Mouse (Mus musculus) left cerebral cortex, postnatal 14 days (tissue): ENCODE measurements around the gene Nodal. TPM values are rescaled to one million over a fixed set of nuclear protein-coding genes. Genes with fewer than 3 reads are reported as not detected.

Experiments
- DNase-seq, 2 experiments: peaks; one replicate each; pipeline ENCODE4 v3.0.0; 2021 to 2022; ENCODE audit warnings: low spot score in 2 of 2, mixed read lengths in 1 of 2
- intact Hi-C: fragments of 180-260 bp; cut with DNase I; formaldehyde crosslinking; loops from one replicate; pipeline ENCODE4 v1.15.1; 2025
- total RNA-seq, 2 experiments: library from RNA; stranded (reverse); gene quantifications; 2 replicates each; pipeline ENCODE4 v1.2.3; 2021

The Nodal gene
- total RNA-seq, 2 experiments from 2014 or later = 0.25 to 0.33 TPM

DNA sequence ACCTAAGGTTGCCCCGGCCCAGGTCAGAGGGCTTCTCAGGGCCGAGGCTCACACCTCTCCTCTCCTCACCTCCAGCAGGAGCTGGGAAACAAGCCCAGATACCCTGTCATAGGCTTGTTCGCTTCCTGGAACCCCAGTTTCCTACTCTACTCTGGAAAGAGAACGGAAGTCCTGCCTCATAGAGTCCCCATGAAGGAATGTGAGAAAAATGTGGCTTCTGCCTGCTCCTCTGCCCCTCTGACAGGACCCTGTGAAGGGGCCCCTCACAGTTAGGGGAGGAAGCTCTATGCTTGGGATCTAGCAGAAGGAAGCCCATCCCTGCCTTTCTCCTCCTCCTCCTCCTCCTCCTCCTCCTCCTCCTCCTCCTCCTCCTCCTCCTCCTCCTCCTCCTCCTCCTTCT lies 25.2 kb upstream of the Nodal start:
- intact Hi-C loops = no loop called here

DNA sequence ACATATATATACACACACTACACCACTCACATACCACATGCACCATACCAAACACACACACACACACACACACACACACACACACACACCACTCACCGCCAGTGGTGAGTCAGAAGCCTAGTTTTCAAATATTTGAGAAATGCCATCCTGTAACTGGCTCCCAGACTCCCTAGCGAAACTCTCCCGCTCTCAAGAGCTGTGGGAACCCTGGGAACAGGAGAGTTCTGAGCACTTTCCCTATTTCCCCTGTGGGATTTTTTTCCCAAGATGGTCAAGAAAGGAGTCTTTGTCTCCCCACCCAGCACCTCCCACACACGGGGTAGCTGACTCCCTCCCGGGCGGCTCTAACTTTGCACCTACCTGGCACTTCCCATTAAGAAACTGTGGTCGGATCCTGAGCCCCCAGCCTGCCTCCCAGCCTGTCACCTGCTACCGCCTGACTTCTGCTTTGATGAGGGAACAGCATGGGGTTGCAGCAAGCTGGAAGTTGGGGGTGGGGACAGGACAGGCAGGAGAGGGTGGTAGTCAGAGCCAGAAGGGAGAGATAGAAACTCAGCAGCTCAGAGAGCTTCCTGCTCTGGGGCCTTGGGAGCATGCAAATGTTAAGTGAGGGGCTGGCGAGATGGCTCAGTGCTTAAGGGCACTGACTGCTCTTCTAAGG lies 23.2 kb upstream of the Nodal start:
- DNase-seq = peak in 1 of 2 experiments; percentile 73
- intact Hi-C loops = no loop called here

More for the DNA sequence above, 25.2 kb upstream of the Nodal start:
- no peak for DNase-seq

DNA sequence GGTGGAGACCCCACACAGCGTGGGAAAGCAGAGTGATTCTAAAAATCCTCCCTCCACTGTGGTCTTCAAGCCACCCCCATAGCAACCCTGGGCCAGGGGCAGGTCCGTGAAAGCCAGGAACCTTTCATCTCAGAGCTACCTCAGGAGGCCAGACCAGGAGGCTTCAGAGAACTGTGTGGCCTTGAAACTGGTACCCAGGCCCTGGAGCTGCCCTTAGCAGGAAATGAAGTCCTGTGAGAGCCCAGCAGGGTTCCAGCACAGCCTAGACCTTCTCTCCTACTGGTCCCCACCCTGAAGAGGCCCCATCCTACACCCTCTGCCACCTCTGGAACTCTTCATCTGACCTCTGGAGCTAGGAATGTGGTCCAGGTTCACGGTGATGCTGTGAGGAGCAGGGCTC lies 19.6 kb upstream of the Nodal start:
- intact Hi-C loops = loop anchor here (2.0 kb wide), 1 partner anchor 57 kb away; no protein-coding TSS in a partner anchor
- no peak for DNase-seq

- DNase-seq = peak; percentile 77 to 81
- intact Hi-C loops = loop anchor here (2.0 kb wide), 1 partner anchor 58 kb away; no protein-coding TSS in a partner anchor
Measured at GRCm38 (mm10) chr10:61399156-61399734, 18.5 kb upstream of the Nodal start.

- DNase-seq = no peak
- intact Hi-C loops = loop anchor here (5.0 kb wide), 1 partner anchor 203 kb away; no protein-coding TSS in a partner anchor
Measured at GRCm38 (mm10) chr10:61400407-61400806, 17.4 kb upstream of the Nodal start.

DNA sequence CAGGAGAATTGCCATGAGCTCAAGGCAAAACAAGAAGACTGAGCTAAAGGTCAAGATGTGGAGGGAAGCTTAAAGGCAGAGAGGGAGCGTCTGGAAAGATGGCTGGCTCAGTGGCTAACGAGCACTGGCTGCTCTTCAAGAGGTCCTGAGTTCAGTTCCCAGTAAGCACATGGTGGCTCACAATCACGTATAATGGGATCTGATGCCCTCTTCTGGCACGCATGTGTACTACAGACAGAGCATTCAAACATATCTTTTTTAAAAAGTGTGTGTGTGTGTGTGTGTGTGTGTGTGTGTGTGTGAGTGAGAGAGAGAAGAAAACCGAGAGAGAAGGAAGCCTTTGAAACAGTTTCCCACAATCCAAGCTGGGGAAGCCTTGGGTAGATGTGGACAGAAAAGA lies 15.3 kb upstream of the Nodal start:
- intact Hi-C loops = loop anchor here (5.0 kb wide), 1 partner anchor 205 kb away; no protein-coding TSS in a partner anchor
- DNase-seq = no peak

DNA sequence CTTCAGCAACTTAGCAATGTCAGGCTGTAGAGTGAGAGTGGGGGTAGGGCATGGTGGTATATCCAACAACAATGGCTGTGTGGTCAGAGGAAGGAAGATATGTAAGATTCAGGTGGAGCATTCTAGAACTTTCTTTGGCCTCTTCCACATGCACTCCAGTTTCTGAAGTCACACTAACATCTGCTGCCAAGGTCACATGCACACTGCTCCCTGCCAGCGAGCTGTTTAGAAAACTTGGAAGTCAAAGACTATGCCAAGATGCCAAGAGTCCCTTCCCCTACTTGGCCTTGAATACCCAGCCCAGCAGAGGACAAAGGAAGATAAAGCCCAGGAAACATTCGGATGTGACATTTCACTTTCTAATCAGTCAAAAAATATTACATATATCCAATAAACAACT lies 14.9 kb upstream of the Nodal start:
- intact Hi-C loops = loop anchor here (5.0 kb wide), 1 partner anchor 206 kb away; no protein-coding TSS in a partner anchor
- DNase-seq = no peak

- DNase-seq = no peak
- intact Hi-C loops = no loop called here
Measured at GRCm38 (mm10) chr10:61405958-61406357, 11.8 kb upstream of the Nodal start.

GRCm38 (mm10) chr10:61409776-61410175 lies 8.0 kb upstream of the Nodal start:
- intact Hi-C loops = no loop called here
- DNase-seq = no peak

DNA sequence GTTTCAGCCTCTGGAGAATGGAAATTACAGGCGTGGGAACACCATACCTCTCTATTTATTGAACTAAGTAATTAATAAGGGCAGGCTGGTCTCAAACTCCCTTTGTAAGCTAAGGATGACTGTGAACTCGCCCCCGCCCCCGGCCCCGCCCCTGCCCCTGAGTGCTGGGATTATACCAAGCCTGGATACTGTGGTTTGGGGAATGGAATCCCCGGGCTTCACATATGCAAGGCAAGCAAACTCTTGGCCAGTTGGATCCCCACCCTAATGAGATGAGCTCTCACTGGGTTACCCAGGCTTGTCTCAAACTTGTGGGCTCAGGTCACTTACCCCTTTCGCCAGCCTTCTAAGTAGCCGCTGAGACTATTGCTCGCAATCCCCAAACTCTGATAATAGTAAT lies 7.6 kb upstream of the Nodal start:
- intact Hi-C loops = no loop called here
- no peak for DNase-seq

DNA sequence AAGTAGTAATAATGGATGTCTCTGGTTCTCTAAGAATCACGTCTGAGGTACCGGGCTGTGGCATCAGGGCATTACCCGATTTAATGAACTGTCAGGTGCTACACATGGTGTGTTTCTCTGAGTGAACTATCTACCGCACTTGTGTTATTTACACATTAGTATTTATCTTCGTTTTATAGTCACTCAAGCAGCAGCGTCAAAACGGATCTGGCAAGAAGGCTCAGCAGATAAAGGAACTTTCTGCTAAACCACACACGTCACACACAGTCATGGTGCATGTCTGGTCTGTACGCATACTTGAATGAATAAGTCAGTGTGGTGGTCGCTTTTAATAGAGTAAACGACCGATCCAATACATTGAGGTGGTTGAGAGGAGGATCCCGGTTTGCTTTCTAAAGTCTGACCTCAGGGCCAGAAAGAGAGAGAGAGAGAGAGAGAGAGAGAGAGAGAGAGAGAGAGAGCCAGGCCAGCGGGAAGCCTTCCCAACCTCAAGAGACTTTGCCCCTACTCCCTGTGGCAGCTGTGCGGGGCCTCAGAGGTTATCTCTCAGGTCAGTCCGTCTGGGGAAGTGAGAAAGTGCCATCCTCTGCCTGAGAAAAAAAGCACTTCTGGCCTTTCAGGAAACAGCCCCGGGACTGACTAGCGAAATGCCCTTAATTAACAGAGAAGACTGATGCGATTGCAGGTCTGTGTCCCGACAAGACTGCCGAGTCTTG lies 4.7 kb upstream of the Nodal start:
- intact Hi-C loops = no loop called here
- no peak for DNase-seq

DNA sequence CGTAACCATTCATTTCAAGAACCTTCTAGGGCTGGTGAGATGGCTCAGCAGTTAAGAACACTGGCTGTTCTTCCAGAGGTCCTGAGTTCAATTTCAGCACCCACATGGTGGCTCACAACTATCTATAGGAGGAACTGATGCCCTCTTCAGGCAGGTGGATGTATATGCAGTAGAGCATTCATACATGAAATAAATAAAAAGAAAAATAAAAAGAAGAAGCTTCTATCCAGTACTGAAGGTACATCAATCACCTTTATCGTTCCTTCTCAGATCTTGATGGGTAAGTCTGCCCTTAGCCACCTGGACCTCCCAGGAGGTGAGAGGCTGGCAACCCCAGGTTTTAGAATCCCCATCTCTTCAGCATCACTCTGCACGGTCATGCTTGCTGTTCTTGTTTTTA lies 2.5 kb upstream of the Nodal start:
- no peak for DNase-seq
- intact Hi-C loops = no loop called here

GRCm38 (mm10) chr10:61415890-61416289 lies 1.9 kb upstream of the Nodal start:
- no peak for DNase-seq
- intact Hi-C loops = no loop called here

GRCm38 (mm10) chr10:61416561-61416960 lies 1.2 kb upstream of the Nodal start:
- intact Hi-C loops = no loop called here
- DNase-seq = no peak

DNA sequence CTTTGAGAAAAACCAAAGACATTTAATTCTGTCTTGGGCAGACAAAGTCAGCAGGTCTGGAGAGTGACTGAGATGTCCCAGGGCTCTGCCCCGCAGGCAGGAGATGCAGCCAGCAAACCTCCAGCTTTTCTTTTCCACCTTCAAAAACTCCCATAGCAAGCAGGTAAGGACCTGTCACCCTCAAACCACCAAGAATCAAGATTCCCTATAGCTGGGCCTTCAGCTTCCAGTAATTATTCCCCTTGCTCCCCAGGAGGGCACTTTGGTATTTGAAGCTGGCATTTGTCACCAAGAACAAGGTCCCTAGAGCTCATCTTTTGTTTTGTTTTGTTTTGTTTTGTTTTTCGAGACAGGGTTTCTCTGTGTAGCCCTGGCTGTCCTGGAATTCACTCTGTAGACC lies 726 bp upstream of the Nodal start:
- DNase-seq = no peak
- intact Hi-C loops = no loop called here

DNA sequence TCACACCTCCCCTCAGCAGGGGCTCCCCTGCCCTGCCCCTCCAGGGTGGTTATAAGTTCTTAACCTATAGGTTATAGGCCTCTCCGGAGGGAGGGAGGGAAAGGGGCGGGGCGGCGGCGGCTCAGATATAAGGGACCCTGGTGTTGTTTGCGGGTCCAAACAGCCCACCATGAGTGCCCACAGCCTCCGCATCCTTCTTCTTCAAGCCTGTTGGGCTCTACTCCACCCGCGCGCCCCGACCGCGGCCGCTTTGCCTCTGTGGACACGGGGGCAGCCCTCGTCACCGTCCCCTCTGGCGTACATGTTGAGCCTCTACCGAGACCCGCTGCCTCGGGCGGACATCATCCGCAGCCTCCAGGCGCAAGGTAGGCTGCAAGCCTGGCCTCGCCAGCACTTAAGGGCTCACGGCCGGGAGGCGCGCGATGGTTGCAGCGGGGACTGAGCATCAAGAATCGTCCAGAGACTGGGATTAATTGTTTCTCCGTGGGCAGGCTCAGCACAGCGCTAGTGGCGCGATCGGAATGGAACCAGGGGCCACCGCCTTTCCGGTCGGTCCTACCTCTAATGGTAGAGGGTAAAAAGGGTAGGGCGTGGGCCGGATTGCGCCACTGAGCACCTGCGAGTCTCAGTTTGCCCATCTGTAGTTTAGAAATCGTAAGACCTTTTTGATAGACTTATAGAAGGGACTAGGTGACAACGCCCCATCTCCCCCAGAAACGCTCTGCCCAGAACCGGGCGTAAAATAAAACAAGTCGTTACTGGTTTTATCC lies 544 bp downstream of the Nodal start:
- DNase-seq = no peak
- intact Hi-C loops = no loop called here

DNA sequence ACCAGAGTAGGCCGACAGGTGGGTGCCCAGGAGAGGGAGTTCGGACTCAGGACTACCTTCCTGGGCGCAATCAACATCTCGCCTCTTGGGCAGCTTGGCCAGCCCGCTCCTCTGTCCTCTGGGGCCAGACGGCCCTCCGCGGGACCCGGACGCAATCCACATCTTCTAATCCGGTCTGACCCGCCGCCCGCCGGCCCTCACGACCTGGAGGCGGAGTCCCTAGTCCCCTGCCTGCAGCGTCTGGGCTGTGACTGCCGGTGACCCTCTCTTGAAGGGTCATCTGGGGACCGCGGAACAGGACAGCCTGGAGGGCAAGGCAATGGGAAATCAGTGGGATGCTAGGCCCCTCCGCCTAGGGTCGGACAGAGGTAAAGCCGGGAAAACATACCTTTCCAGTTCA lies 1.4 kb downstream of the Nodal start:
- intact Hi-C loops = no loop called here
- no peak for DNase-seq

- DNase-seq = no peak
- intact Hi-C loops = no loop called here
Measured at GRCm38 (mm10) chr10:61420011-61420410, 2.2 kb downstream of the Nodal start.

- DNase-seq = no peak
- intact Hi-C loops = no loop called here
Measured at GRCm38 (mm10) chr10:61422861-61423260, 5.1 kb downstream of the Nodal start.

GRCm38 (mm10) chr10:61423289-61423688 lies 5.5 kb downstream of the Nodal start:
- DNase-seq = no peak
- intact Hi-C loops = no loop called here
